Mouse (Mus musculus): ENCODE measurements around the gene Immp2l. TPM values are rescaled to one million over a fixed set of nuclear protein-coding genes. Genes with fewer than 3 reads are reported as not detected.

The Immp2l gene
- polyA plus RNA-seq, 2 experiments from 2014 or later, result 13.8 to 18.7 TPM

- ATAC-seq, result no peak
These were observed 850.1 kb downstream of the Immp2l start for GRCm38 (mm10) chr12:41874015-41874414.

DNA sequence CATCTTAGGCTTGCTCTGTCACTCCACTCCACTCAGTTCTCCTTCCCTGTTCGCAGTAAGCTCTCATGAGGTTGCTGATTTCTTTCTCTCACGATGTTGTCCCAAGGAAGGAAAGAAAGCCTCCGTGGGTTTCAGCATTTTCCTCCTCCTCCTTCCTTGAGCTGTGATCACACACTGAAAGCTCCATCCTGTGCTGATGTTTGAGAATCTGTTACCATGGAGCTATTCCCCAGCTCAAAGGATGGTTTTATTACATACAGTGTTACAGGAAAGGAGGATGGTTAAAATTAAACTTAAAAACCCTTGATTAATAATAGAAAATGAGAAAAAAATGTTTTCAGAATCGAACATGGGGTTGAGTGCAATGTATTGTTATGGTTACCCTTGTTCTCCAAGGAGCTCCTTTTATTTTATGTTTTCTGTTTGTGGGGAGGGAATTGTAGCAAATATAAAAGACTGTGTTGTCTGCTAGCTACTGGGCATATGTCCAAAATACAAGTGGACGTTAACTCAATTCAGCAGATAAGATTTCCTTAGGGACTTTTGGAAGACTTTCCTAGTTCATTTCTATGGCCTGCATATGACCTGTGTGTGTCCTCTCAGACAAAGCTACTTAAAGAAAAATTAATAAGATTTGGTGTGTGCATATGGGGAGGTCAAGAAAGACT is 853.5 kb downstream of the Immp2l start:
- ATAC-seq, result no peak

DNA sequence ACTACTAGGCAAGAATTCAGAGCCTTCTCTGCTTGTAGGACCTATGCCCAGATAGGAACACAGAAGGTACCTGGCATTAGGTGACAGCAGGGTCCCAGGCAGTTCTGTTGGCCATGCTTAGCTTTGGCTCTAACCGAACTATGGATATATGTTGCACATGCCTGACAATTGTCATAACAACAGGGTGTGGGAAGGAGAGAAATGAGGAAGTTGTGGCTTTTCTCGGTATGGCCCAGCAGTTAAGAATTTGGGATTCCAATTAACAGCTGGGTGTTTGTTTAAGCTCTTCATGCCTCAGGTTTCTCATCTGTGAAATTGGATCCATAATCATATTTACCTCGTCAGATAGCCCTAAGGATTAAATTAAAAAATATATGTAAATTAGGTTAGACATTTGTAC is 854.6 kb downstream of the Immp2l start:
- ATAC-seq, result no peak

- ATAC-seq, result no peak
These were observed 855.1 kb downstream of the Immp2l start for GRCm38 (mm10) chr12:41878972-41879371.

GRCm38 (mm10) chr12:41879412-41879811 is 855.5 kb downstream of the Immp2l start:
- ATAC-seq, result no peak

GRCm38 (mm10) chr12:41880833-41881232 is 856.9 kb downstream of the Immp2l start:
- ATAC-seq, result no peak

GRCm38 (mm10) chr12:41908011-41908410 is 884.1 kb downstream of the Immp2l start:
- ATAC-seq, result no peak

- ATAC-seq, result no peak
These were observed 887.7 kb downstream of the Immp2l start for GRCm38 (mm10) chr12:41911626-41912025.

- no peak for ATAC-seq
These were observed 913.9 kb downstream of the Immp2l start for GRCm38 (mm10) chr12:41937751-41938150.

DNA sequence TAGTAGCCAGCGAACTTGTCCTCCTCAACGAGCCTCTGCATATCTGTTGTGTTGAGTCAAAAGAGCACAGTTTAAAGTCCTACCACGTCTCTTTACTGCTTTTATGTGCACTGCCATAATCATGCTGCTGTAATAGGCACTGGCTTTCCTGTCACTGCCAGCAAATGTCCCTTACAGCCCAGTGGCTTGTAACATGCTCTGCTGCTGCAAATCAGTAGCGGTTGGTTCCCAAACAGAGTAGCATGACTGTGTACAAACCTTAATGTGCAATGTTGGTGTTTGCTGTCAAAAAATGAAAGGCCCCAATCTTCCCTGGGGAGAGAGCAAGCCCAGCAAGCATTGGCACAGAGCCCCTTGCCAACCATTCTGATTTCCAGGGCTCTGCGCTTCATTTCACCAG is 918.0 kb downstream of the Immp2l start:
- ATAC-seq, result no peak

GRCm38 (mm10) chr12:41944079-41944672 is 920.3 kb downstream of the Immp2l start:
- no peak for ATAC-seq

DNA sequence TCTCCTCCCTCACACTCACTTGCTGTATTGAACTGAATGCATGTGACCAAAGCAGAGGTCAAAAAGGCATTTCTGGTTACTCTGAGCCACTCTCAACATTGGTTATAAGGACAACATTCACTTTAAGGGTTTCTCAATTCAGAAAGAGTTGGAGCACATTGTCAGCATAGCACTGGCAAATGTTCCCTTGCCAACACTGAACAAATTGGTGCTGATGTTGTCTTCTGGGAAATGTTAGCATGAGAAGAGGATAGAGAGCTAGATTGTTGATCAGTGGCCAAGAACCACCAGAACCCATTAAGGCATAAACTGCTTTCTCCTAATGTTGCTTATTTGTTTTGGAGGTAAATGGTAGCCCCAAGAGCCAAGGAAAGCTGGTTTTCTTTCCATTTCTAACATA is 922.6 kb downstream of the Immp2l start:
- ATAC-seq, result no peak

DNA sequence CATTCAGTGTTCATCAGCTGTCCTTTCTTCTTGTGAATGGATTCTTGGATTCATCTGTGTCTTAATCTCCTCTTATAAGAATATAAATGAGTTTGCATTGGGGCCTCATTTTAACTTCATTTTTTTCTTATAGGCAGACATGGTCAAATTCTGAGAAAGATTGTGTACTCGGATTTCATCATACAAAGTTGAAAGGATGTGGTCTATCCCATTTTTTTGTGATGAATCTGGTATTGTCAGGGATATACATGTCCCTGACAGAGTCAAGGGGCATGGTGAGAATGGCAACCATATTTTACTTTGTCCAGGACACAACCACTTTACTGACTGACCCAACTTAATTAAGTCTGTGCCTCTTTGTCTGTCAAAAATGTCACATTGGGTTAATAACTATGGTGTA is 925.5 kb downstream of the Immp2l start:
- no peak for ATAC-seq

DNA sequence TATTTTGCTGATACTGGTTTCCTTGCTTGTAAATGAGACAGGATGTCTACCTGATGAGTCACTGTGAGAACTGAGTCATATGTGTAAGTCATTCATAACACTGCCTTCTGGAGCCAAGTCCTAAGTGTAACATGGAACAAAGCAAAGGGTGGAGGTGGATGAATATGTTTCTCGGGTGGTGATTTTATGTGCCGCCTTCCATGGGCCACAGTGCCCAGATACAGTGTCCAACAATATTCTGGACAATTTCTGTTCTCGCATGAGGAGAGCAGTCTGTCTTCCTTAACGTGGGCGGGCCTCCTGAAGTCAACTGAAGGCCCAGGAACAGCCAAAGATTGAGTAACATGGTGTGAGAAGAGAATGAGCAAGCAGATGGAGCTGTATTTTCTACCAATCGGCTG is 926.0 kb downstream of the Immp2l start:
- peak; percentile 95 for ATAC-seq

DNA sequence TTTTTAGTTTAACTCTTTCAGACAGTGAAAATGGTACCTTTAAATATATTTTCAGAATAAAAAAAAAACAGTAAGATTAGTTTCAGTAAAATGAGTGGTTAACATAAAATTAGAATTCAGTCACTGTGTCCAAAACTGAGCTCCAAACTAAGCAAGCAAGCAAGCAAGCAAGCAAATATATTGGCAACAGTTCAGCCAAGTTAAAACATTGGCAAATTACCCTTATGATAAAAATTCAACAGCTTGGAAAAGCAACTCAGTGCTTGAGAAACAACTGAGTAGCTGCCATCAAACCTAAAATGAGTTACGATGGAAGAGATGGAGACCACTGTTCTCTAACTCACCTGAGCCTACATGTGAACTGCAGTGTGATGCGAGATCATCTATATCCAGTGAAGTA is 926.8 kb downstream of the Immp2l start:
- no peak for ATAC-seq

- peak; percentile 95 for ATAC-seq
These were observed 937.1 kb downstream of the Immp2l start for GRCm38 (mm10) chr12:41961038-41961437.

GRCm38 (mm10) chr12:41991408-41991807 is 967.5 kb downstream of the Immp2l start:
- ATAC-seq, result no peak

Measured in activated CD4-positive, CD25-positive, alpha-beta regulatory T cell, adult 4 months (primary cell).